Mouse (Mus musculus) midbrain, embryonic 12.5 days (tissue): ENCODE measurements around the gene Sult2b1. TPM values are rescaled to one million over a fixed set of nuclear protein-coding genes. Genes with fewer than 3 reads are reported as not detected.

ENCODE experiments used
- ATAC-seq: fragments of 200-750 bp; cut with Nextera tagmentation; 2 replicates; pipeline ENCODE4 v1.8.0; 2017; ENCODE audit warnings: low read depth, moderate TSS enrichment, moderate library complexity; ENCODE audit not compliant: low FRiP score
- H3K27ac ChIP-seq: fragments of 300-500 bp; sonication (generic); replicated peaks from 2 replicates; pipeline ENCODE4 v1.5.1; 2016; ENCODE audit warnings: mild to moderate bottlenecking
- H3K27me3 ChIP-seq: fragments of 300-500 bp; sonication (generic); 2 replicates; pipeline ENCODE4 v1.6.1; 2016; ENCODE audit warnings: mild to moderate bottlenecking
- H3K36me3 ChIP-seq: fragments of 300-500 bp; sonication (generic); 2 replicates; pipeline ENCODE4 v1.6.1; 2016
- H3K4me1 ChIP-seq: fragments of 300-500 bp; sonication (generic); 2 replicates; pipeline ENCODE4 v1.6.1; 2016
- H3K4me2 ChIP-seq: fragments of 300-500 bp; sonication (generic); replicated peaks from 2 replicates; pipeline ENCODE4 v1.6.1; 2016; ENCODE audit warnings: mild to moderate bottlenecking, moderate library complexity
- H3K4me3 ChIP-seq: fragments of 300-500 bp; sonication (generic); 2 replicates; pipeline ENCODE4 v1.5.1; 2016; ENCODE audit warnings: mild to moderate bottlenecking
- H3K9ac ChIP-seq: fragments of 300-500 bp; sonication (generic); replicated peaks from 2 replicates; pipeline ENCODE4 v1.6.1; 2016; ENCODE audit warnings: mild to moderate bottlenecking, moderate library complexity
- H3K9me3 ChIP-seq: fragments of 300-500 bp; sonication (generic); 2 replicates; pipeline ENCODE4 v1.6.1; 2016; ENCODE audit warnings: mild to moderate bottlenecking
- WGBS: fragments of 180-500 bp; shearing (Covaris S2); methylation state at CpG from one replicate; pipeline ENCODE4 v1.1.7; 2016; 5-methylcytosine and 5-hydroxymethylcytosine counted together
- polyA plus RNA-seq: library from polyadenylated mRNA; unstranded; fragments of >200 nt; fragmentation: Nextera tagmentation; extraction: Ambion mirVana; gene quantifications from 2 replicates; pipeline ENCODE4 v1.2.1, GENCODE M21; 2016

Gene Sult2b1
- polyA plus RNA-seq, 1 experiment from 2014 or later: 1.5 TPM

GRCm38 (mm10) chr7:45798931-45799330 lies 14.5 kb upstream of the Sult2b1 start:
- Histone ChIP-seq H3K4me1 (peaks cover 31% of the 10 kb centered on the region), H3K4me3 (peak overlapping the region; percentile 38; the same call in 1 of the 2 replicates), H3K27me3 (peaks cover 62% of the 10 kb centered on the region), H3K4me2 (peak overlapping the region; percentile 60), H3K9me3 (no peaks in the 10 kb centered on the region), H3K27ac (no peak overlapping the region), H3K9ac (no peak overlapping the region), H3K36me3 (peaks cover 64% of the 10 kb centered on the region)
- ATAC-seq: no peak
- WGBS: 48% methylated on average over 7 of the region's 7 CpGs

GRCm38 (mm10) chr7:45798511-45798836 lies 14.0 kb upstream of the Sult2b1 start:
- peak overlapping the region; percentile 60 for H3K4me2 ChIP-seq
- peaks cover 31% of the 10 kb centered on the region for H3K4me1 ChIP-seq
- H3K27me3 ChIP-seq: peaks cover 62% of the 10 kb centered on the region
- H3K4me3 ChIP-seq: peak overlapping the region; percentile 38
- no peaks in the 10 kb centered on the region for H3K9me3 ChIP-seq
- H3K9ac ChIP-seq: peak overlapping the region; percentile 59
- peaks cover 64% of the 10 kb centered on the region for H3K36me3 ChIP-seq
- no peak overlapping the region for H3K27ac ChIP-seq
- WGBS: 3% methylated on average over 19 of the region's 19 CpGs
- no peak for ATAC-seq

GRCm38 (mm10) chr7:45797661-45798510 lies 13.4 kb upstream of the Sult2b1 start:
- ATAC-seq: no peak
- Histone ChIP-seq H3K4me2 (peak overlapping the region; percentile 60), H3K27me3 (peaks cover 62% of the 10 kb centered on the region), H3K4me3 (peak overlapping the region; percentile 38), H3K4me1 (peaks cover 31% of the 10 kb centered on the region), H3K36me3 (peaks cover 64% of the 10 kb centered on the region), H3K27ac (no peak overlapping the region), H3K9me3 (no peaks in the 10 kb centered on the region), H3K9ac (peak overlapping the region; percentile 59)
- 1% methylated on average over 59 of the region's 60 CpGs for WGBS

- Histone ChIP-seq H3K4me3 (peak overlapping the region; percentile 38; the same call in 1 of the 2 replicates), H3K27me3 (peaks cover 62% of the 10 kb centered on the region), H3K4me1 (peaks cover 31% of the 10 kb centered on the region), H3K36me3 (peaks cover 64% of the 10 kb centered on the region), H3K9ac (peak overlapping the region; percentile 44; the same call in 1 of the 2 replicates), H3K9me3 (no peaks in the 10 kb centered on the region), H3K27ac (no peak overlapping the region), H3K4me2 (peak overlapping the region; percentile 60; the same call in 1 of the 2 replicates)
- no peak for ATAC-seq
- WGBS: 39% methylated on average over 6 of the region's 6 CpGs
Measured at GRCm38 (mm10) chr7:45796950-45797349, 12.5 kb upstream of the Sult2b1 start.

- no peak overlapping the region for H3K4me3 ChIP-seq
- H3K4me1 ChIP-seq: peaks cover 24% of the 10 kb centered on the region
- H3K27me3 ChIP-seq: peaks cover 55% of the 10 kb centered on the region
- no peak for ATAC-seq
- no peaks in the 10 kb centered on the region for H3K9me3 ChIP-seq
- H3K27ac ChIP-seq: no peak overlapping the region
- H3K4me2 ChIP-seq: no peak overlapping the region
- peaks cover 73% of the 10 kb centered on the region for H3K36me3 ChIP-seq
- no peak overlapping the region for H3K9ac ChIP-seq
- WGBS: 95% methylated on average over 29 of the region's 29 CpGs
Measured at GRCm38 (mm10) chr7:45794971-45795370, 10.5 kb upstream of the Sult2b1 start.

GRCm38 (mm10) chr7:45793969-45794585 lies 9.6 kb upstream of the Sult2b1 start:
- Histone ChIP-seq H3K9ac (no peak overlapping the region), H3K4me1 (peaks cover 24% of the 10 kb centered on the region), H3K9me3 (no peaks in the 10 kb centered on the region), H3K36me3 (peaks cover 79% of the 10 kb centered on the region), H3K27me3 (peaks cover 50% of the 10 kb centered on the region), H3K4me2 (no peak overlapping the region), H3K4me3 (no peak overlapping the region), H3K27ac (no peak overlapping the region)
- 89% methylated on average over 30 of the region's 44 CpGs for WGBS
- ATAC-seq: no peak

- Histone ChIP-seq H3K36me3 (peaks cover 87% of the 10 kb centered on the region), H3K4me1 (peaks cover 15% of the 10 kb centered on the region), H3K4me2 (no peak overlapping the region), H3K9ac (no peak overlapping the region), H3K27me3 (peaks cover 42% of the 10 kb centered on the region), H3K4me3 (no peak overlapping the region), H3K9me3 (no peaks in the 10 kb centered on the region), H3K27ac (no peak overlapping the region)
- 85% methylated on average over 24 of the region's 24 CpGs for WGBS
- no peak for ATAC-seq
Measured at GRCm38 (mm10) chr7:45793240-45793639, 8.8 kb upstream of the Sult2b1 start.

- 72% methylated on average over 17 of the region's 17 CpGs for whole genome bisulfite sequencing
- Histone ChIP-seq H3K36me3 (peaks cover 97% of the 10 kb centered on the region), H3K4me3 (no peak overlapping the region), H3K27ac (no peak overlapping the region), H3K27me3 (peaks cover 29% of the 10 kb centered on the region), H3K4me1 (peaks cover 10% of the 10 kb centered on the region), H3K9me3 (no peaks in the 10 kb centered on the region), H3K4me2 (no peak overlapping the region), H3K9ac (no peak overlapping the region)
- no peak for ATAC-seq
Measured at GRCm38 (mm10) chr7:45791756-45792490, 7.5 kb upstream of the Sult2b1 start.

- no peak overlapping the region for H3K4me2 ChIP-seq
- H3K4me3 ChIP-seq: no peak overlapping the region
- H3K36me3 ChIP-seq: peaks cover 86% of the 10 kb centered on the region
- ATAC-seq: no peak
- H3K9ac ChIP-seq: no peak overlapping the region
- H3K4me1 ChIP-seq: peaks cover 17% of the 10 kb centered on the region
- peaks cover 17% of the 10 kb centered on the region for H3K27me3 ChIP-seq
- H3K9me3 ChIP-seq: no peaks in the 10 kb centered on the region
- no peak overlapping the region for H3K27ac ChIP-seq
- WGBS: 88% methylated on average over 6 of the region's 6 CpGs
Measured at GRCm38 (mm10) chr7:45790721-45791120, 6.3 kb upstream of the Sult2b1 start.

GRCm38 (mm10) chr7:45787642-45788041 lies 3.2 kb upstream of the Sult2b1 start:
- WGBS: 86% methylated on average over 22 of the region's 22 CpGs
- H3K9ac ChIP-seq: no peak overlapping the region

GRCm38 (mm10) chr7:45786661-45787413 lies 2.4 kb upstream of the Sult2b1 start:
- H3K27me3 ChIP-seq: peaks cover 8% of the 10 kb centered on the region; the same call in 1 of the 2 replicates
- peak overlapping the region; percentile 87 for H3K4me3 ChIP-seq
- peaks cover 28% of the 10 kb centered on the region for H3K4me1 ChIP-seq
- WGBS: 7% methylated on average over 17 of the region's 17 CpGs
- peak overlapping the region; percentile 93; the same call in 1 of the 2 replicates for H3K27ac ChIP-seq
- peak overlapping the region; percentile 73 for H3K4me2 ChIP-seq
- peak overlapping the region; percentile 95 for H3K9ac ChIP-seq
- ATAC-seq: peak; percentile 17
- H3K36me3 ChIP-seq: peaks cover 47% of the 10 kb centered on the region
- H3K9me3 ChIP-seq: no peaks in the 10 kb centered on the region

More at GRCm38 (mm10) chr7:45787642-45788041, 3.2 kb upstream of the Sult2b1 start:
- Histone ChIP-seq H3K9me3 (no peaks in the 10 kb centered on the region), H3K27me3 (peaks cover 6% of the 10 kb centered on the region; the same call in 1 of the 2 replicates), H3K4me1 (peaks cover 28% of the 10 kb centered on the region), H3K4me3 (peak overlapping the region; percentile 87), H3K27ac (no peak overlapping the region), H3K4me2 (peak overlapping the region; percentile 73), H3K36me3 (peaks cover 55% of the 10 kb centered on the region)
- ATAC-seq: no peak
